Mouse (Mus musculus) retina, adult 2 months (tissue): ENCODE measurements around the gene Sfi1.
"Not testable (repeated sequence)": the region's sequence is repeated elsewhere in the genome, so short reads cannot be mapped to it uniquely, and the experiment has no call there.

ENCODE experiments used
- DNase-seq: peaks from one replicate; pipeline ENCODE4 v3.0.0-alpha.2; 2012; ENCODE audit warnings: low read depth, low spot score

Gene Sfi1

DNA sequence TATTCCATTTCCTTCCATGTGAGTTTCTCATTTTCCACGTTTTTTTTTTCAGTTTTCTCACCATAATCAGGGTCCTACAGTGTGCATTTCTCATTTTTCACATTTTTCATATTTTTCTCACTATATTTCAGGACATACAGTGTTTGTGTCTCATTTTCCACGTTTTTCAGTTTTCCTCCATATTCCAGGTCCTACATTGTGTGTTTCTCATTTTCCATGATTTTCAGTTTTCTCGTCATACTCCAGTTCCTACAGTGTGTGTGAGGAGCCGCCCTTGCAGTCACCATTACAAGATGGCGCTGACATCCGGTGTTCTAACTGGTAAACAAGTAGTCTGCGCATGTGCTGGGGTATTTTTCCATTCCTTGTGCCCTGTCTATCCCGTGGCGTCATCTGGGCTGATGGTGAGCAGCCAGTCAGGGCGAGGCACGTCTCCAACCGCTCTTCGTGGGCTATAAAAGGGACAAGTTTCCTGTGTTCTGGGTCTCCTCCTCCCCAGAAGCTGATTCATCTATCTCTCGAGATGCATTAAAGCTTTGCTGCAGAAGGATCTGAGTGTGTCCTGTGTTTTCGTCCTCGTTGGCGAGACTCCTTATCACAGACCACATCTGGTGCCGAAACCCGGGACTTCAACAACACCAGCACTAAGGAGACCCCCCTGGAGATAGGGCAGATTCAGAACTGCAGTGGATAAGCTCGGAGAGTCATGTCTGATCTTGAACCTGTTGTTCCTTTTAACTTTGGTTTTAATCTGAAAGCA, 88.6 kb downstream of the Sfi1 start:
- DNase-seq, result not testable (repeated sequence)

DNA sequence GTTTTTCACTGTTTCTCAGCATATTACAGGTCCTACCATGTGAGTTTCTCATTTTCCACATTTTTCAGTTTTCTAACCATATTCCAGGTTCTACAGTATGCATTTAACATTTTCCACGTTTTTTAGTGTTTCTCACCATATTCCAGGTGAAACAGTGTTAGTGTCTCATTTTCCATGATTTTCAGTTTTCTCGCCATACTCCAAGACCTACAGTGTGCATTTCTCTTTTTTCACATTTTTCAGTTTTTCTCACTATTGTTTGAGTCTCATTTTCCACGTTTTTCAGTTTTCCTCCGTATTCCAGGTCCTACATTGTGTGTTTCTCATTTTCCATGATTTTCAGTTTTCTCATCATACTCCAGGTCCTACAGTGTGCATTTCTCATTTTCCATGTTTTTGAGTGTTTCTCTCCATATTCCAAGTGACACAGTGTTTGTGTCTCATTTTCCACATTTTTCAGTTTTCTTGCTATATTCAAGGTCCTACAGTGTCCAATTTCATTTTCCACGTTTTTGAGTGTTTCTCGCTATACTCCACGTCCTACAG, 89.6 kb downstream of the Sfi1 start:
- no peak for DNase-seq

DNA sequence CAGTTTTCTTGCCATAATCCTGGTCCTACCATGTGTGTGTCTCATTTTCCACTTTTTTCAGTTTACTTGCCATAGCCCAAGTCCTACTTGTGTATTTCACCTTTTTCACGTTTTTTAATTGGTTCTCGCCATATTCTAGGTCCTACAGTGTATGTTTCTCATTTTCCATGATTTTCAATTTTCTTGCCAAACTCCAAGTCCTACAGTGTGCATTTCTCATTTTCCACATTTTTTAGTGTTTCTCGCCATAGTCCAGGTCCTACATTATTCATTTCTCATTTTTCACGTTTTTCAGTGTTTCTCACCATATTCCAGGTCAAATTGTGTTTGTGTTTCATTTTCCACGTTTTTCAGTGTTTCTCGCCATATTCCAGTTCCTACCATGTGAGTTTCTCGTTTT, 90.6 kb downstream of the Sfi1 start:
- not testable (repeated sequence) for DNase-seq

GRCm38 (mm10) chr11:3101875-3102494, 91.3 kb downstream of the Sfi1 start:
- no peak for DNase-seq

DNA sequence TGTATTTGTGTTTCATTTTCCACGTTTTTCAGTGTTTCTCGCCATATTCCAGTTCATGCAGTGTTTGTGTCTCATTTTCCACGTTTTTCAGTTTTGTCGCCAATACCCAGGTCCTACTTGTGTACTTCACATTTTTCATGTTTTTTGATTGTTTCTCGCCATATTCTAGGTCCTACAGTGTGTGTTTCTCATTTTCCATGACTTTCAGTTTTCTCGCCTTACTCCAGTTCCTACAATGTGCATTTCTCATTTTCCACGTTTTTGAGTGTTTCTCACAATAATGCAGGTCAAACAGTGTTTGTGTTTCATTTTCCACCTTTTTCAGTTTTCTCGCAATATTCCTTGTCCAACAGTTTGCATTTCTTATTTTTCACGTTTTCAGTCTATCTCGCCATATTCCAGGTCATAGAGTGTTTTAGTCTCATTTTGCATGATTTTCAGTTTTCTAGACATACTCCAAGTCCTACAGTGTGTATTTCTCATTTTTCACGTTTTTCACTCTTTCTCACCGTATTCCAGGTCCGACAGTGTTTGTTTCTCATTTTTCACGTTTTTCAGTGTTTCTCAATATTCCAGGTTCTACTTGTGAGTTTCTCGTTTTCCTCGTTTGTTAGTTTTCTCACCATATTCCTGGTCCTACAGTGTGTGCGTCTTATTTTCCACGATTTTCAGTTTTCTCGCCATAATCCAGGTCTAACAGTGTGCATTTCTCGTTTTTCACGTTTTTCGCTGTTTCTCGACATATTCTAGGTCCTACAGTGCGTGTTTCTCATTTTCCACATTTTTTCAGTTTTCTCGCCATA, 92.0 kb downstream of the Sfi1 start:
- DNase-seq, result no peak

- DNase-seq, result peak; percentile 61
Observed at GRCm38 (mm10) chr11:3100066-3100645, 93.1 kb downstream of the Sfi1 start.
